Mouse (Mus musculus): ENCODE measurements around the gene Eno3. TPM values are rescaled to one million over a fixed set of nuclear protein-coding genes. Genes with fewer than 3 reads are reported as not detected.

The Eno3 gene
- polyA plus RNA-seq, 1 experiment from 2014 or later = 8.7 TPM

- H3K36me3 ChIP-seq (ENCODE audit: control insufficient read depth, insufficient read depth, low read length) = peaks cover 18% of the 10 kb centered on the region; the same call in 1 of the 2 replicates
- 0 out of 2 replicates have a peak overlapping the region, but pooled peaks have one; percentile 6 for H3K9ac ChIP-seq (replicated peaks; ENCODE audit: low read length)
- no peak overlapping the region for H3K27ac ChIP-seq (replicated peaks; ENCODE audit: low read depth, low read length)
- no peak overlapping the region for H3K4me2 ChIP-seq (ENCODE audit: low read length)
- no peaks in the 10 kb centered on the region for H3K27me3 ChIP-seq (ENCODE audit: control insufficient read depth, insufficient read depth, low read length)
- WGBS = 70% methylated on average over 9 of the region's 9 CpGs
- DNase-seq (no peak), ATAC-seq (ENCODE audit: low FRiP score, low TSS enrichment) (no peak)
- H3K4me1 ChIP-seq (ENCODE audit: control insufficient read depth, insufficient read depth, low read length) = peaks cover 17% of the 10 kb centered on the region
- H3K4me3 ChIP-seq (replicated peaks; ENCODE audit: low read depth, low read length) = no peak overlapping the region
- H3K9me3 ChIP-seq (ENCODE audit: control insufficient read depth, low read length) = no peaks in the 10 kb centered on the region
Measured at GRCm38 (mm10) chr11:70657991-70658390, 989 bp downstream of the Eno3 start.

- Histone ChIP-seq H3K27ac (replicated peaks; ENCODE audit: low read depth, low read length) (no peak overlapping the region), H3K4me3 (replicated peaks; ENCODE audit: low read depth, low read length) (no peak overlapping the region), H3K9me3 (ENCODE audit: control insufficient read depth, low read length) (no peaks in the 10 kb centered on the region), H3K4me1 (ENCODE audit: control insufficient read depth, insufficient read depth, low read length) (peaks cover 14% of the 10 kb centered on the region), H3K4me2 (ENCODE audit: low read length) (no peak overlapping the region), H3K36me3 (ENCODE audit: control insufficient read depth, insufficient read depth, low read length) (peaks cover 22% of the 10 kb centered on the region; the same call in 1 of the 2 replicates), H3K9ac (replicated peaks; ENCODE audit: low read length) (no peak overlapping the region), H3K27me3 (ENCODE audit: control insufficient read depth, insufficient read depth, low read length) (no peaks in the 10 kb centered on the region)
- no peak for ATAC-seq (ENCODE audit: low FRiP score, low TSS enrichment)
- DNase-seq = no peak
- WGBS = 90% methylated on average over 5 of the region's 5 CpGs
Measured at GRCm38 (mm10) chr11:70658521-70658920, 1.5 kb downstream of the Eno3 start.

GRCm38 (mm10) chr11:70658942-70659341, 1.9 kb downstream of the Eno3 start:
- Histone ChIP-seq H3K4me1 (ENCODE audit: control insufficient read depth, insufficient read depth, low read length) (peaks cover 14% of the 10 kb centered on the region), H3K36me3 (ENCODE audit: control insufficient read depth, insufficient read depth, low read length) (peaks cover 26% of the 10 kb centered on the region), H3K4me3 (replicated peaks; ENCODE audit: low read depth, low read length) (no peak overlapping the region), H3K9ac (replicated peaks; ENCODE audit: low read length) (no peak overlapping the region), H3K4me2 (ENCODE audit: low read length) (no peak overlapping the region), H3K27ac (replicated peaks; ENCODE audit: low read depth, low read length) (no peak overlapping the region), H3K9me3 (ENCODE audit: control insufficient read depth, low read length) (no peaks in the 10 kb centered on the region), H3K27me3 (ENCODE audit: control insufficient read depth, insufficient read depth, low read length) (no peaks in the 10 kb centered on the region)
- ATAC-seq (ENCODE audit: low FRiP score, low TSS enrichment) = no peak
- WGBS = 86% methylated on average over 8 of the region's 8 CpGs
- DNase-seq = no peak

GRCm38 (mm10) chr11:70660571-70660970, 3.6 kb downstream of the Eno3 start:
- ATAC-seq (ENCODE audit: low FRiP score, low TSS enrichment) (no peak), DNase-seq (no peak)
- Histone ChIP-seq H3K4me1 (ENCODE audit: control insufficient read depth, insufficient read depth, low read length) (peaks cover 9% of the 10 kb centered on the region), H3K9ac (replicated peaks; ENCODE audit: low read length) (no peak overlapping the region), H3K4me2 (ENCODE audit: low read length) (no peak overlapping the region), H3K9me3 (ENCODE audit: control insufficient read depth, low read length) (no peaks in the 10 kb centered on the region), H3K36me3 (ENCODE audit: control insufficient read depth, insufficient read depth, low read length) (peaks cover 43% of the 10 kb centered on the region), H3K27me3 (ENCODE audit: control insufficient read depth, insufficient read depth, low read length) (no peaks in the 10 kb centered on the region), H3K27ac (replicated peaks; ENCODE audit: low read depth, low read length) (no peak overlapping the region), H3K4me3 (replicated peaks; ENCODE audit: low read depth, low read length) (no peak overlapping the region)
- 92% methylated on average over 8 of the region's 8 CpGs for WGBS

GRCm38 (mm10) chr11:70663101-70663500, 6.1 kb downstream of the Eno3 start:
- Histone ChIP-seq H3K4me1 (ENCODE audit: control insufficient read depth, insufficient read depth, low read length) (peaks cover 5% of the 10 kb centered on the region), H3K9me3 (ENCODE audit: control insufficient read depth, low read length) (no peaks in the 10 kb centered on the region), H3K9ac (replicated peaks; ENCODE audit: low read length) (no peak overlapping the region), H3K4me3 (replicated peaks; ENCODE audit: low read depth, low read length) (no peak overlapping the region), H3K27ac (replicated peaks; ENCODE audit: low read depth, low read length) (no peak overlapping the region), H3K4me2 (ENCODE audit: low read length) (no peak overlapping the region), H3K27me3 (ENCODE audit: control insufficient read depth, insufficient read depth, low read length) (no peaks in the 10 kb centered on the region), H3K36me3 (ENCODE audit: control insufficient read depth, insufficient read depth, low read length) (peaks cover 48% of the 10 kb centered on the region)
- WGBS = 89% methylated on average over 8 of the region's 8 CpGs
- DNase-seq (no peak), ATAC-seq (ENCODE audit: low FRiP score, low TSS enrichment) (no peak)

GRCm38 (mm10) chr11:70663957-70664356, 7.0 kb downstream of the Eno3 start:
- Histone ChIP-seq H3K9ac (replicated peaks; ENCODE audit: low read length) (no peak overlapping the region), H3K36me3 (ENCODE audit: control insufficient read depth, insufficient read depth, low read length) (peaks cover 48% of the 10 kb centered on the region), H3K4me3 (replicated peaks; ENCODE audit: low read depth, low read length) (no peak overlapping the region), H3K4me2 (ENCODE audit: low read length) (no peak overlapping the region), H3K27ac (replicated peaks; ENCODE audit: low read depth, low read length) (no peak overlapping the region), H3K27me3 (ENCODE audit: control insufficient read depth, insufficient read depth, low read length) (no peaks in the 10 kb centered on the region), H3K4me1 (ENCODE audit: control insufficient read depth, insufficient read depth, low read length) (peaks cover 6% of the 10 kb centered on the region), H3K9me3 (ENCODE audit: control insufficient read depth, low read length) (no peaks in the 10 kb centered on the region)
- 95% methylated on average over 6 of the region's 6 CpGs for WGBS
- no peak for DNase-seq
- no peak for ATAC-seq (ENCODE audit: low FRiP score, low TSS enrichment)

GRCm38 (mm10) chr11:70664741-70665140, 7.7 kb downstream of the Eno3 start:
- Histone ChIP-seq H3K9me3 (ENCODE audit: control insufficient read depth, low read length) (no peaks in the 10 kb centered on the region), H3K9ac (replicated peaks; ENCODE audit: low read length) (no peak overlapping the region), H3K4me1 (ENCODE audit: control insufficient read depth, insufficient read depth, low read length) (peaks cover 6% of the 10 kb centered on the region), H3K4me3 (replicated peaks; ENCODE audit: low read depth, low read length) (no peak overlapping the region), H3K36me3 (ENCODE audit: control insufficient read depth, insufficient read depth, low read length) (peaks cover 48% of the 10 kb centered on the region), H3K27ac (replicated peaks; ENCODE audit: low read depth, low read length) (no peak overlapping the region), H3K4me2 (ENCODE audit: low read length) (no peak overlapping the region), H3K27me3 (ENCODE audit: control insufficient read depth, insufficient read depth, low read length) (no peaks in the 10 kb centered on the region)
- ATAC-seq (ENCODE audit: low FRiP score, low TSS enrichment) (no peak), DNase-seq (no peak)
- 95% methylated on average over 9 of the region's 9 CpGs for WGBS

GRCm38 (mm10) chr11:70666687-70667086, 9.7 kb downstream of the Eno3 start:
- Histone ChIP-seq H3K27me3 (ENCODE audit: control insufficient read depth, insufficient read depth, low read length) (no peaks in the 10 kb centered on the region), H3K9me3 (ENCODE audit: control insufficient read depth, low read length) (no peaks in the 10 kb centered on the region), H3K9ac (replicated peaks; ENCODE audit: low read length) (no peak overlapping the region), H3K27ac (replicated peaks; ENCODE audit: low read depth, low read length) (no peak overlapping the region), H3K4me2 (ENCODE audit: low read length) (no peak overlapping the region), H3K36me3 (ENCODE audit: control insufficient read depth, insufficient read depth, low read length) (peaks cover 45% of the 10 kb centered on the region), H3K4me1 (ENCODE audit: control insufficient read depth, insufficient read depth, low read length) (peaks cover 19% of the 10 kb centered on the region), H3K4me3 (replicated peaks; ENCODE audit: low read depth, low read length) (no peak overlapping the region)
- 95% methylated on average over 8 of the region's 8 CpGs for WGBS
- ATAC-seq (ENCODE audit: low FRiP score, low TSS enrichment) (no peak), DNase-seq (no peak)

GRCm38 (mm10) chr11:70667271-70668150, 10.5 kb downstream of the Eno3 start:
- no peak for ATAC-seq (ENCODE audit: low FRiP score, low TSS enrichment)
- H3K36me3 ChIP-seq (ENCODE audit: control insufficient read depth, insufficient read depth, low read length) = peaks cover 44% of the 10 kb centered on the region
- no peak overlapping the region for H3K27ac ChIP-seq (replicated peaks; ENCODE audit: low read depth, low read length)
- peaks cover 19% of the 10 kb centered on the region for H3K4me1 ChIP-seq (ENCODE audit: control insufficient read depth, insufficient read depth, low read length)
- no peaks in the 10 kb centered on the region for H3K9me3 ChIP-seq (ENCODE audit: control insufficient read depth, low read length)
- peak overlapping the region; percentile 65 for H3K4me3 ChIP-seq (replicated peaks; ENCODE audit: low read depth, low read length)
- no peak for DNase-seq
- 83% methylated on average over 14 of the region's 14 CpGs for WGBS
- H3K4me2 ChIP-seq (ENCODE audit: low read length) = peak overlapping the region; percentile 79
- peak overlapping the region; percentile 49; the same call in 1 of the 2 replicates for H3K9ac ChIP-seq (replicated peaks; ENCODE audit: low read length)
- no peaks in the 10 kb centered on the region for H3K27me3 ChIP-seq (ENCODE audit: control insufficient read depth, insufficient read depth, low read length)
